Mouse (Mus musculus) right cerebral cortex, postnatal 14 days (tissue): ENCODE data around the gene 5330417C22Rik.
"Not testable (repeated sequence)": the region's sequence is repeated elsewhere in the genome, so short reads cannot be mapped to it uniquely, and the experiment has no call there.

Source experiments
- DNase-seq: peaks from one replicate; pipeline ENCODE4 v3.0.0; 2022

The 5330417C22Rik gene

DNA sequence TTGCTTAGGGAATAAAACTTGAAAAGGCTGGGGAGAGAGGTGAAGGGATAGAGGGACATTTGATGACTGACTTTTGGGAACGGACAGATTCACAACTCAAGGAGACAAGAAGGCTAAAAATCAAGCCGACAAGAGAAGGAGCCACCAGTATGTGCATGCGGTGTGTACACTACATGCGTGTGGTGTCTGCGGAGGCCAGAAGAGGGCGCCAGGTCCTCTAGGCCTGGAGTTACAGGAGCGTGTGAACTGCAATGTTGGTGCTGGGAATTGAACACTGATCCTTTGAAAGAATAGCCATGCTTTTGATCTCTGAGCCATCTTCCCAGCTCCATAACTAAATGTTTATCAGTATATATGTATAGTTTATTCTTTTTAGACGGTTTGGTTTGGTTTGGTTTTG lies 7.8 kb downstream of the 5330417C22Rik start:
- no peak for DNase-seq

DNA sequence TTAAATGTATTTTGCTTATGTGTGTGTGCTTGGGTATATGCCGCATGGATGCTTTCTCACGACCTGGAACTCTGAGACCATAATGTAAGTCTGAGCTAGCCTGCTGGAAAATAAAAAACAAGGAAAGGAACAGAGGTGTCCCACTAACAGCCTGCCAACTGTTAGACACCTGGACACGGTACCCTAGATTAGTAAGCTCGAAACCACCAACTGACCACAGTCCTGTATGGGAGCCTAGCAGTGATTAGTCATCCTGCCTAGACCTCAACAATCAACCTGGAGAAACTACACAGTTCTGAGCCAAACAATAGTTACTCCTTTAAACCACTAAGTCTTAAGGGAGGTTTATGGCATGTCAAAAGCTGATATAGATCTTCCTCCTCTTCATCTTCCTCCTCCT lies 12.9 kb downstream of the 5330417C22Rik start:
- DNase-seq, result no peak

GRCm38 (mm10) chr3:108518276-108518675 lies 18.1 kb downstream of the 5330417C22Rik start:
- no peak for DNase-seq

GRCm38 (mm10) chr3:108513465-108513864 lies 22.9 kb downstream of the 5330417C22Rik start:
- no peak for DNase-seq

GRCm38 (mm10) chr3:108510716-108511483 lies 25.4 kb downstream of the 5330417C22Rik start:
- DNase-seq, result peak; percentile 14

DNA sequence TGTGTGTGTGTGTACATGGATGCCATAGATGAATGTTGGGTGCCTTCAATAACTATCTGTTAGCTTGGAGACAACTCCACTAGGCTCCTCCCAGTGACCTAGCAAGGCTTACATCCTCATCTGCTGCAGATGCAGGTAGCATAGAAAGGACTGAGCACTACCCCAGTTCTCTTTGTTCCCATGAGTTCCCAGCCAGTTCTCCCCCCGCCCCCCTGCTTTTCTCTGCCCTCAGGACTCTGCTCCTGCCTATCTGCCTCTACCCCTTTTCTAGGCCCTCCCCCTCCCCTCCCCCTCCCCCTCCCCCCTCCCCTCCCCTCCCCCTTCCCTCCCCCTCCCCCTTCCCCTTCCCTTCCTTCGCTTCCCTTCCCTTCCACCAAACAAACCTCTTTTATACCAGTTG lies 26.2 kb downstream of the 5330417C22Rik start:
- no peak for DNase-seq

DNA sequence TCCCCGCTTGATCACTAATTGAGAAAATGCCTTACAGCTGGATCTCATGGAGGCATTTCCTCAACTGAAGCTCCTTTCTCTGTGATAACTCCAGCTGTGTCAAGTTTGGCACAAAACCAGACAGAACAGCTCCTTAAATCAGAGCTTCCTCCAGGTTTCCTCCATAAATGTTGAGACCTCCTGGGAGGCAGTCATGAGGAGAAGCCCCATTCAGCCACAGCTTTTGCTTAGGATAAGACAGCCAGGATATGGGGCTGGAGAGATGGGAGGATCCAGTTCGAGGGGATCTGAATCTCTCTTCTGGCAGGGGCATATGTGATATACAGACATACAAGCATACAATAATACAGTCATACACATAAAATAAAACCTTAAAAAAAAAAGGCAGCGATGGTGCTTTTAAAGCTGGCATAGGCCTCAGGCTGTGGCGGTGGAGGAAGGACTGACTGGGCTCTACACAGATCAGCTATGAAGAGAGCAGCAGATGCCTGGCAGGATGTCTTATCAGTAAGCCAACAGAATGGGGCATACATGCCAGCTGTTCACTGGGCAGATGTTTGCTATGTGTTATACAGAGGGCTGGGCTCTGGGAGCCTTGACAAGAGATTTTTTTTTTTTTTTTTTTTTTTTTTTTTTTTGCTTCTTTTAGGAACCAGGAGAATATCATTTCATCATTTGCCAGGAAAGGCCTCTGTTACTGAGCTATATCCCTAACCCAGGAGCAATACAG lies 27.4 kb downstream of the 5330417C22Rik start:
- no peak for DNase-seq

- no peak for DNase-seq
Measured at GRCm38 (mm10) chr3:108503908-108504307, 32.4 kb downstream of the 5330417C22Rik start.

DNA sequence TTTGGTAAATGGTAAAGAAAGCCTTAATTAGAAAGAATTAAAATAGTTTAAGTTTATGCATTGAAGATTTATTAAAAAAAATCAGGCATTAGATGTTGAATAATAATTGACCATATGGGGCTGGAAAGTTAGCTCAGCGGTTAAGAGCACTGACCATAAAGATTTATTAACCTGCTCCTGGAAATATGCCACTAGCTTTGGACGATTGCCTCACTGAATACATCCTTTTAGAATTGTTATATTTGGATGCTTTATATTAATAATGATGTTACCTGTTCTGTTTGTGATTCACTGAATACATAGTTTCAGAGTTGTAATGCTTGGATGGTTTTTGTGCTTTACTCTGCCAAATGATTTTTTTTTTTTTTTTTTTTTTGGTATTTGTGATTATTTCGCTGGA lies 34.9 kb downstream of the 5330417C22Rik start:
- not testable (repeated sequence) for DNase-seq

GRCm38 (mm10) chr3:108499826-108500225 lies 36.5 kb downstream of the 5330417C22Rik start:
- DNase-seq, result no peak

DNA sequence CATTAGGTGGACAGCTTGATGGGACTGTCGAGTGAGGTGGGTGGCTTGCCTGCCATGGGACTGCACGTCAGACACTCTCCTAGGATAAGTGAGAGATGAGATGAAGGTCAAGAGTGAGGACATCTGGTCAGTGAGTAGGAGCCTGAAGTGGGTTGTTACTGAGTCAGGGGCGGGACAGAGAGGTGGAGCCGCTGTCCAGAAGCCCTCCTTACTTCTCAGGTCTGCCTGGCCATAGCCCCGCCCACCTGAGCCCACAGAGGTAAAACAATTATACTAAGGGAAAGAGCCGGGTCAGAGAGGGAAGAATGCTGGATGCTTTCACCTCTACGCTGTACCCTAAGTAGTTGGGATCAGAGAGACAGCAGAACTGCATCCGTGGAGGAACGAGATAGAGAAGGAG lies 38.7 kb downstream of the 5330417C22Rik start:
- DNase-seq, result no peak

DNA sequence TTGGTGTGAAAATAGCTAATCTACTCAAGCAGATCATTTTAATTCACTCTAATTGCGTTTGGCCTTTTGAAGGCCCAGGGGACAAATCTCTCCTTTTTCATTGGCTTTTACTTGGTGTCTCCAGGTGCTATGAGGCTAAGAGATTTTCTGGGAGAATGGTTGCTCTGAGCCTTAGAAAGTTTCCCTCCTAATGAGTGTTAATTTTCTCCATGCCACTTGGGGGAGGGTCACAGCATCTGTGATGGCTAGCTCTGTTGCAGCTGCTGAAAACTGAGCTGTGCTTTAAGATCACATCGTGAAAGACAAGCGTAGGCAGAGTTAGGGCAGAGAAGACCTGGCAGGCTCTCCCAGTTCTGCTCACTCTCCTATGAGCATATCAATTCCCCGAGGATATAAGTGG lies 40.9 kb downstream of the 5330417C22Rik start:
- DNase-seq, result no peak

GRCm38 (mm10) chr3:108494861-108495474 lies 41.4 kb downstream of the 5330417C22Rik start:
- no peak for DNase-seq

GRCm38 (mm10) chr3:108489968-108490367 lies 46.4 kb downstream of the 5330417C22Rik start:
- DNase-seq, result no peak

DNA sequence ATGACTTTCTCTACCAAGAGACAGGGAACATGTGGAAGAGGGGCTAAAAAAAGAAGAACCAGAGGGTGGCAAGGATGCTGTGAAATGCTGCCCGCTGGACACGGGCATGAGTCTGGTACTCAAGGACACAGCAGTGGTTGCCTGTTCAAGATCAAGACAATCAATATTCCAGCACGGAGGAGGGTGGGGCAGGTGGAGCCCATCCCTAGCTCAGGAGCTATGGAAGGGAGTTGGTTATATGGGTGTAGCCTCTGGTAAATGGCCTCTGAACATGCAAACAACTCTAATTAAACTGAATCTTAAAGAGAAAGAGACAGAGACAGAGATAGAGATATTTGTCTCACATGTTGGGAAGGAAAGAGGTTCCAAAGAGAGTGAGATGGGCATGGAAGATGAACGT lies 51.6 kb downstream of the 5330417C22Rik start:
- no peak for DNase-seq

- no peak for DNase-seq
Measured at GRCm38 (mm10) chr3:108478800-108479199, 57.5 kb downstream of the 5330417C22Rik start.

DNA sequence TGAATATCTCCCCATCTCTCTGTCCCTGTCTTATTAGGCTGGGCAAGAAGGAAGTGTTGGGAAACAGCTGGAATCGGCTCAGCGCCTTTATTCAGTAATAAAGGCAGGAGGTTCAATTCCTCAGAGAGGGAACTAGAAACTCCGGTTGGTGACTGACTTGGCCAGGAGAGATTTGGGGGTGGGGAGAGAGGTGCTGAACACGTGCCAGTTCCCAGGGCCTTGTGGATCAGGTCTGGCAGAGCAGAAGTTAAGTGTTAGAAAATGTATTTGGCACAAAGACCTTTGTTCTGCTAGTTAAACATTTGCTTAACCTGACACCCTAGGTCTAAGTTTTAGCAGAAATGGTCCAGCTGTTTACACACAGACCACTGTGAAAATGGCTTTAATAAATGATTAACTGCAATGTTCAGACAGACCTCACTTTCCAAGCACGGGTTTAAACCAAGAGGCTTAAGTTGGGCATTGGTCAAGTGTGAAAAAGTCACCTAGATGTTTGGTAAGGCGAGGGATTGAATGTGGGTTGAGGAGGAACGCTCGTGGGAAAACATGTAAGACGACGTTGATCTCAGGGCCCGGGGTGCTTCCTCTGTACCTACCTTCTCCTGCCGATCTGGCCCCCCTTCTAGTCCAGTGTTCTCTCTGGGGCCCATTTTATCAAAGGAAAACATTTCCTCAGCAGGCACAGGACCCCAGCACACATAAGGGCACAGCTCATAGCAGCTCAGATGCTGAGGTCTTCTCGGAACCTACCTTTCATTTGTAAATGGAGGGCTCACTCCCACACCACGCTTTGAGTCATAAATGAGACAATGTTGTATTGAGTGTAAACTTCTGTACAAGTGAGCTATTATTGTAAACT lies 59.3 kb downstream of the 5330417C22Rik start:
- no peak for DNase-seq

DNA sequence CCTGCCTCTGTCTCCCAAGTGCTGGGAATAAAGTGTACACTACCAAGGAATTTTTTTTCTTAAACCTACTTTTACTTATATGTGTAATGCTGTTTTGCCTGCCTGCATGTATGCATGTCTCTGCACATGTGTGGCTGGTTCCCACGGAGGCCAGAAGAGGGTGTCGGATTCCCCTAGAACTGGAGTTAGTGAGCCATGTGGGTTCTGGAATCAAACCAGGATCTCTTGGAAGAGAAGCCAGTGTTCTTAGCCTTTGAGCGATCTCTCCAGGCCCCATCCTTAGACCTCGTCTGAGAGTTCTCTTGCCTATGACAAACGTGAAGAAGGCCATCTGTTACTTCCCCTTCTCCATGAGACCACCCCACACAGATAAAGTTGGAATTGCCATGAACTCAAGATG lies 60.8 kb downstream of the 5330417C22Rik start:
- DNase-seq, result no peak

DNA sequence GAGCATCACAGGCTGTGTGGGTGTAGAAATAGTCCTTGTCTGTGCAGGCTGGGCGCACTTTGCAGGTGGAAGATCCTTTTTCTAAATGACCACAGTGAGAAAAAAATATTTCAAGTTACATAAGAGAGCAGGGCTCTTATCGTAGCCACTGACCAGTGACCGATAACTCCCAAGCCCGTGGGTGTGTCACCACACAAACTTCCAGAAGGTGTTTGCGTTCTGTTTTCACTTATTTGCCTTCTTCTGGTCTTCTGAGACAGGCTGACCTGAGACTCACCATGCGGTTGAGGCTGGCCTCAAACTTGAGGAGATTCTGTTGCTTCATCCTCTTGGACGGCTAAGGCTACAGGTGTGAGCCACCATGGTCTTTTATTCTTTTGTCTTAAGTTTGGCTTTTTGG lies 61.4 kb downstream of the 5330417C22Rik start:
- no peak for DNase-seq

DNA sequence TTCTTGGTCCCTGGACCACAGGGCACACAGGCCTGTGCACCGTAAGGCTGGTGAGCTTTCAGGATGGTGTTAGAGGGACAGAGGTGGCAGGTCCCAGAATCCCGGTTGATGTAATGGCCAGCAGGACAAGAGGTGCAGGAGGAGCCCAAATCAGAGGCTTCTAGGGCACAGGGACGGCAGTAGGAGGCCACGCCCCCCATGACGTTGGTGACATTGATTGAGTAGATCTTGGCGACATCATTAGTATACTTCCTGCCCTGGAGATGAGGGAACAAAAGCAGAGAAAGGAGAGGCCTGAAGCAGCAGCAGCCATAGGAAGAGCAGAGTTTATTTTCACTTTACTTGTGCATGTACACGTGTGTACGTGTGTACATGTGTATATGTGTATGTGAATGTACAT lies 68.6 kb downstream of the 5330417C22Rik start:
- DNase-seq, result no peak

DNA sequence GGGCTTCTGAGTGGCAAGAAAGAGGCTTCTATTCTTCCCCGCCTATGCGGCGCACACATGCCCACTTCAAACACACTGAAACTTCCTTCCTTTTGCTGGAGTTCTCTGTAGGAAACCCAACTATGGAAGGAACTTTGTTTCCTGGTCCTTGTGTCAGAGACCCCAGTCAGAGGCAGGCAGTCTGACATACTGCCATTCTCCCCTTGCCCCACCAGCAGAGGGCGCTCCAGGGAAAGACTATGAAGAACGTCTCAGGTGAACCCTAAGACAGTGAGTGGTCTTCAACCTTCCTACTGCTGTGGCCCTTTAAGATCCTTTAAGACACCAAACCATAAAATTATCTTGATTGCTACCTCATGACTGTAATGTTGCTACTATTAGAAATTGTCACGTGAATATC lies 69.9 kb downstream of the 5330417C22Rik start:
- peak; percentile 65 for DNase-seq

GRCm38 (mm10) chr3:108458866-108459265 lies 77.5 kb downstream of the 5330417C22Rik start:
- DNase-seq, result no peak

- DNase-seq, result no peak
Measured at GRCm38 (mm10) chr3:108458380-108458779, 78.0 kb downstream of the 5330417C22Rik start.
